Mouse (Mus musculus) hindbrain, embryonic 16.5 days (tissue): ENCODE data around the gene Sec16b. TPM values are rescaled to one million over a fixed set of nuclear protein-coding genes. Genes with fewer than 3 reads are reported as not detected.
A peak's percentile ranks its signal among the peaks of the same experiment; 100 is the strongest.

ENCODE experiments used
- ATAC-seq: fragments of 200-750 bp; cut with Nextera tagmentation; 2 replicates; pipeline ENCODE4 v1.8.0; 2017; ENCODE audit warnings: moderate TSS enrichment, moderate library complexity
- H3K27ac ChIP-seq: fragments of 300-500 bp; sonication (generic); 2 replicates; pipeline ENCODE4 v1.5.1; 2014; ENCODE audit warnings: low read depth, mild to moderate bottlenecking, control low read depth, low read length, moderate library complexity
- H3K27me3 ChIP-seq: fragments of 300-500 bp; sonication (generic); replicated peaks from 2 replicates; pipeline ENCODE4 v1.6.1; 2014; ENCODE audit warnings: low read length; ENCODE audit not compliant: control insufficient read depth, insufficient read depth
- H3K36me3 ChIP-seq: fragments of 300-500 bp; sonication (generic); 2 replicates; pipeline ENCODE4 v1.6.1; 2014; ENCODE audit warnings: mild to moderate bottlenecking, low read length, moderate library complexity, mixed read lengths; ENCODE audit not compliant: control insufficient read depth, insufficient read depth
- H3K4me1 ChIP-seq: fragments of 300-500 bp; sonication (generic); 2 replicates; pipeline ENCODE4 v1.6.1; 2014; ENCODE audit warnings: low read depth, low read length; ENCODE audit not compliant: control insufficient read depth, insufficient read depth
- H3K4me2 ChIP-seq: fragments of 300-500 bp; sonication (generic); 2 replicates; pipeline ENCODE4 v1.6.1; 2014; ENCODE audit warnings: mild to moderate bottlenecking, low read length, control low read depth, moderate library complexity
- H3K4me3 ChIP-seq: fragments of 300-500 bp; sonication (generic); 2 replicates; pipeline ENCODE4 v1.5.1; 2014; ENCODE audit warnings: mild to moderate bottlenecking, low read length, control low read depth, moderate library complexity
- H3K9ac ChIP-seq: fragments of 300-500 bp; sonication (generic); 2 replicates; pipeline ENCODE4 v1.6.1; 2014; ENCODE audit warnings: low read depth, mild to moderate bottlenecking, control low read depth, low read length, moderate library complexity
- H3K9me3 ChIP-seq: fragments of 300-500 bp; sonication (generic); 2 replicates; pipeline ENCODE4 v1.6.1; 2014; ENCODE audit warnings: mild to moderate bottlenecking, low read length, moderate library complexity; ENCODE audit not compliant: control insufficient read depth
- WGBS: fragments of 180-500 bp; shearing (Covaris S2); extraction: QIAGEN DNeasy Blood & Tissue Kit; methylation state at CpG from one replicate; pipeline ENCODE4 v1.1.7; 2014; 5-methylcytosine and 5-hydroxymethylcytosine counted together
- polyA plus RNA-seq: library from polyadenylated mRNA; unstranded; fragments of >200 nt; fragmentation: Nextera tagmentation; extraction: Ambion mirVana; gene quantifications from 2 replicates; pipeline ENCODE4 v1.2.1, GENCODE M21; 2015

Gene Sec16b
- polyA plus RNA-seq, 1 experiment from 2014 or later = 0.46 TPM

GRCm38 (mm10) chr1:157560654-157561386 is 54.3 kb downstream of the Sec16b start:
- H3K27ac ChIP-seq = no peak overlapping the region
- H3K9ac ChIP-seq = no peak overlapping the region
- no peaks in the 10 kb centered on the region for H3K36me3 ChIP-seq
- H3K4me3 ChIP-seq = no peak overlapping the region
- 16% methylated on average over 8 of the region's 8 CpGs for WGBS
- no peaks in the 10 kb centered on the region for H3K27me3 ChIP-seq
- no peaks in the 10 kb centered on the region; the same call in none of the 2 replicates for H3K4me1 ChIP-seq
- H3K9me3 ChIP-seq = no peaks in the 10 kb centered on the region
- peak overlapping the region; percentile 41 for H3K4me2 ChIP-seq
- ATAC-seq = peak; percentile 45; the same call in 1 of the 2 replicates

- Histone ChIP-seq H3K9ac (no peak overlapping the region), H3K9me3 (no peaks in the 10 kb centered on the region), H3K27me3 (no peaks in the 10 kb centered on the region), H3K4me1 (no peaks in the 10 kb centered on the region), H3K36me3 (no peaks in the 10 kb centered on the region), H3K4me3 (no peak overlapping the region), H3K27ac (no peak overlapping the region), H3K4me2 (no peak overlapping the region)
- ATAC-seq = no peak
- 61% methylated on average over 8 of the region's 8 CpGs for WGBS
Measured at GRCm38 (mm10) chr1:157567819-157568218, 61.3 kb downstream of the Sec16b start.

GRCm38 (mm10) chr1:157569263-157570090 is 62.9 kb downstream of the Sec16b start:
- no peak for ATAC-seq
- WGBS = 89% methylated on average over 5 of the region's 5 CpGs

GRCm38 (mm10) chr1:157575316-157575715 is 68.8 kb downstream of the Sec16b start:
- no peak for ATAC-seq
- Histone ChIP-seq H3K4me1 (no peaks in the 10 kb centered on the region), H3K4me3 (no peak overlapping the region), H3K9me3 (no peaks in the 10 kb centered on the region), H3K27ac (no peak overlapping the region), H3K36me3 (no peaks in the 10 kb centered on the region), H3K9ac (no peak overlapping the region), H3K4me2 (no peak overlapping the region), H3K27me3 (no peaks in the 10 kb centered on the region)
- WGBS = 82% methylated on average over 3 of the region's 3 CpGs

More at GRCm38 (mm10) chr1:157569263-157570090, 62.9 kb downstream of the Sec16b start:
- H3K27me3 ChIP-seq = no peaks in the 10 kb centered on the region
- H3K4me2 ChIP-seq = no peak overlapping the region
- H3K4me3 ChIP-seq = no peak overlapping the region
- no peaks in the 10 kb centered on the region for H3K9me3 ChIP-seq
- no peak overlapping the region for H3K27ac ChIP-seq
- no peaks in the 10 kb centered on the region for H3K36me3 ChIP-seq
- H3K9ac ChIP-seq = no peak overlapping the region
- H3K4me1 ChIP-seq = no peaks in the 10 kb centered on the region

GRCm38 (mm10) chr1:157578336-157578735 is 71.8 kb downstream of the Sec16b start:
- Histone ChIP-seq H3K9me3 (no peaks in the 10 kb centered on the region), H3K4me1 (no peaks in the 10 kb centered on the region), H3K4me3 (no peak overlapping the region), H3K27me3 (no peaks in the 10 kb centered on the region), H3K27ac (no peak overlapping the region; the same call in 1 of the 2 replicates), H3K9ac (no peak overlapping the region), H3K36me3 (no peaks in the 10 kb centered on the region), H3K4me2 (no peak overlapping the region)
- WGBS = 67% methylated on average over 8 of the region's 8 CpGs
- peak; percentile 45; the same call in 1 of the 2 replicates for ATAC-seq

GRCm38 (mm10) chr1:157586556-157586955 is 80.0 kb downstream of the Sec16b start:
- no peaks in the 10 kb centered on the region for H3K27me3 ChIP-seq
- no peak overlapping the region for H3K4me3 ChIP-seq
- H3K9me3 ChIP-seq = no peaks in the 10 kb centered on the region
- no peak overlapping the region for H3K27ac ChIP-seq
- 67% methylated on average over 5 of the region's 5 CpGs for WGBS
- H3K9ac ChIP-seq = no peak overlapping the region
- no peaks in the 10 kb centered on the region for H3K36me3 ChIP-seq
- no peaks in the 10 kb centered on the region for H3K4me1 ChIP-seq
- H3K4me2 ChIP-seq = no peak overlapping the region
- no peak for ATAC-seq

GRCm38 (mm10) chr1:157592039-157592438 is 85.5 kb downstream of the Sec16b start:
- no peak for ATAC-seq
- Histone ChIP-seq H3K9me3 (no peaks in the 10 kb centered on the region), H3K4me2 (no peak overlapping the region), H3K4me3 (no peak overlapping the region), H3K36me3 (no peaks in the 10 kb centered on the region), H3K27me3 (no peaks in the 10 kb centered on the region), H3K27ac (no peak overlapping the region), H3K4me1 (no peaks in the 10 kb centered on the region), H3K9ac (no peak overlapping the region)
- 39% methylated on average over 2 of the region's 2 CpGs for WGBS

- no peak overlapping the region for H3K4me3 ChIP-seq
- WGBS = 83% methylated on average over 5 of the region's 5 CpGs
Measured at GRCm38 (mm10) chr1:157594561-157594960, 88.0 kb downstream of the Sec16b start.

GRCm38 (mm10) chr1:157595165-157595564 is 88.6 kb downstream of the Sec16b start:
- H3K9me3 ChIP-seq = no peaks in the 10 kb centered on the region
- WGBS = 62% methylated on average over 9 of the region's 9 CpGs
- H3K9ac ChIP-seq = no peak overlapping the region
- H3K4me1 ChIP-seq = no peaks in the 10 kb centered on the region
- no peak overlapping the region for H3K4me3 ChIP-seq
- no peak overlapping the region for H3K27ac ChIP-seq
- no peak overlapping the region for H3K4me2 ChIP-seq
- no peaks in the 10 kb centered on the region for H3K36me3 ChIP-seq
- no peak for ATAC-seq
- H3K27me3 ChIP-seq = no peaks in the 10 kb centered on the region

More at GRCm38 (mm10) chr1:157594561-157594960, 88.0 kb downstream of the Sec16b start:
- Histone ChIP-seq H3K9me3 (no peaks in the 10 kb centered on the region), H3K27ac (no peak overlapping the region), H3K4me2 (no peak overlapping the region), H3K4me1 (no peaks in the 10 kb centered on the region), H3K9ac (no peak overlapping the region), H3K27me3 (no peaks in the 10 kb centered on the region), H3K36me3 (no peaks in the 10 kb centered on the region)
- no peak for ATAC-seq
